Mouse (Mus musculus) ovary, postnatal 14 days (tissue): ENCODE measurements around the gene Vps8.
"Not testable (repeated sequence)": the region's sequence is repeated elsewhere in the genome, so short reads cannot be mapped to it uniquely, and the experiment has no call there.

ENCODE experiments used
- DNase-seq: peaks from one replicate; pipeline ENCODE4 v3.0.0; 2022; ENCODE audit warnings: low spot score

Vps8 gene

DNA sequence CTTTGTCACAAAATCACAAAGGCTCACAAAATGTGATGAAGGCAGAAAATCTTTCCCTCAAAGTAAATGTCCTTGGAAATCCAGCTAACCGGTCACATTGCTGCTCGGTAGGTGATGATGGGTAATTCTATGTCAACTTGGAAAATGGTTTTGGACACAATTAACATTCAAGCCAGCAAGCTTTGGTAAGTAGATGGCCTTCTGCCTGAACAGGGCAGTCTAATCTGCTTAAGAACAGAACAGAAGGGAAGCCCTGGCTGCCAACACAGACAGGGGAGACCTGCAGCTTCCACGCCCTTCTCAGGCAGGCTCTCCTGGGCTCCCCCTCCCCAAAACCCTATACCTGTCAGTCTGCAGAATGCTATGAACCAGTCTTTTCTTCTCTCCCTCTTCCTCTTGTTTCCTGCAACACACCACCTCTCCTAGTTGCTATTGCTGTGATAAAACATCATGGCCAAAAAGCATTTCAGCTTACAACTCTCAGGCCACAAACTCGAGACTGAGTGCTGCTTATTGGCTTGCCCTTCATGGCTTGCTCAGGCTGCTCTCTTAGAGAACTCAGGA lies 242.6 kb downstream of the Vps8 start:
- DNase-seq: no peak

DNA sequence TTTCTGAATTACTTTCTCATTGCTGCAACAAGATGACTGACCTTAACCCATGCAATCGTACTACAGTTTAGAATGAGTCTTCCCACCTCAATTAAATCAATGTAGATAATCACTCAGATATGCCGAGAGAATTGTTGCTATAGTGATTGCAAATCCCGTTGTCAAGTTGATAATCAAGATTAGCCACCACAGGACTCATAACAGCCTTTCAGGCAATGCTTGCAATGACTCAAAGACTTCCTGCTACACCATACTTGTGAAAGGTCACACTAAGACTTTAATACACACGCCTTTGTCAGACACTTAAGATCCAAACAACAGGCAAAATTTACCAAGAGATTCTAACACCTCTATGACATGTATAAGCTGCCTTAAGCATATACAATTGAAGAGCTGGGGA lies 249.0 kb downstream of the Vps8 start:
- DNase-seq: no peak

DNA sequence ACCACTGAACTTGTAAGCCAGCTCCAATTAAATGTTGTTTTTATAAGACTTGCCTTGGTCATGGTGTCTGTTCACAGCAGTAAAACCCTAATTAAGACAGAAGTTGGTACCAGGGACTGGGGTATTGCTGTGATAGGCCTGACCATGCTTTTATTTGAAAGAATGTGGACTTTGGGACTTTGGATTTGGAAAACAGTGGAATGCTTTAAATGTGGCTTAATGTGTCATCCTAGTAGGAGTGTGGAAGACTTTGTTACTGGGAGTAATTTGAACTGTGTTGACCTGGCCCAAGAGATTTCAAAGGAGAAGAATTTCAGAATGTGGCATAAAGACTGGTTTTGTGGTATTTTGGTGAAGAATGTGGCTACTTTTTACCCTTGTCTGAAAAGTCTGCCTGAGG lies 250.1 kb downstream of the Vps8 start:
- not testable (repeated sequence) for DNase-seq

DNA sequence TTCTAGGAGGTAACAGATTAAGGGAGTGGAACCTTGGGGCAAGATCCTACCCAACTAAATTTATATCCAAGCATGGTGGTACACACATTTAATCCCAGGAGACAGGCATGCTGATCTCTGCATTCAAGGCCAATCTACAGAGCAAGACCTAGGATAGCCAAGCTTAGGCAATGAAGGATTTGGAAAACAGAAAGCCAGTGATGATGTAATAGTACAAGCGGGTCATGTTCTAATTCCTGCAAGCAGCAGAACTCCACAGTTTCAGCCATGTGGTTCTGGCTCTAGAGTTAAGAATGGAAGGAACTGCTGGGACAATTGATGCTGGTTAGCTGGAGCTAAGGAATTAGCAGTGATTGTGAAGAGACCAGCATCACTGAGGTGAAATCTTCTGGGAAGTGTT lies 250.7 kb downstream of the Vps8 start:
- DNase-seq: not testable (repeated sequence)

DNA sequence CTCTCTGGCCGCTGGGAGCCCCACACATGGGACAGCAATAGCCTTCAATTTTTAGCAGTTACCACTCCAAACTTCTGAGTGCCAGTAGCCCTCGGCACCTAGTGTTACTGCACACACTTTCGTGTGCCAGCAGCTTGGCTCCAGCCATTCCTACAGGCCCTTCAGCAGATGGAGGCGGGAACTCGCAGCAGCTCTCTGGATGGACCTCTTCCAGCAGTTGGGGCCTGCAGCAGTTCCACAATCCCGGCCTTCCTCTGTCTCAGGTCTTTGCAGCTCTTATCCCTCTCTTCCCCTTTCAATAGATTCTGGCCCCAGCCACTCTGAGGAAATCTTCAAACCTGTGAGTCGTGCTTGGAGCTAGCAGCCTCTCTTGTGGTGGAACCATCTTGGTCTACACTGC lies 253.9 kb downstream of the Vps8 start:
- no peak for DNase-seq

DNA sequence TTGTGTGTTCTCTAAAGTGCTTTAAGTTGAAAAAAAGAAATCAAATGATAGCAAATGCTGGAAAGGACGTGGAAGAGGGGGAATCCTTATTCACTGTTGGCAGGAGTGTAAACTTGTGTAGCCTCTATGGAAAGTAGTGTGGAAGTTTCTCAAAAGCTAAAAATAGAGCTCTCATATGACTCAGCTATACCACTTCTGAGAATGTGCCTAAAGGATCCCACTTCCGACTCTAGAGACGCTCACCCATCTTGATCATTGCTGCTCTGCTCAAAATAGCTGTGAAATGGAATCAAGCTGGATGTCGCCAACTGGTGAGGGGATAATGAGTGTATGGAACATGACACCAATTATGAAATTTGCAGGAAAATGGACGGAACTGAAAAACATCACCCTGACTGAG lies 264.5 kb downstream of the Vps8 start:
- DNase-seq: no peak

DNA sequence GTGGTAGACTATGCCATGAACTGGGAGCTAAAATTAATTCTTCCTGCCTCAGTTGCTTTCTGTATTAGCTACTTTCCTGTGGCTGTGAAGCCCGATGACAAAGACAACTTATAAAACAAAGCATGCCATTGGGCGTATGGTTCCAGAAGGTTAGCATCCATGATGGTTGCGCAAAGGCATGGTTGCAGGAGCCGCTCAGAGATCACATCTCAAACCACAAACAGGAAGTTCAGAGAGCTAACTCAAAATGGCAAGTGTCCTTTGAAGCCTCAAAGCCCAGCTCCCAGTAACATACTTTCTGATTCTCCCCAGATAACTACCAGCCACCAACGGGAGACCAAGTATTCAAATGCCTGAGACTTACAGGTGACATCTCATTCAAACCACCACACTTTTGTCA lies 266.2 kb downstream of the Vps8 start:
- DNase-seq: no peak

DNA sequence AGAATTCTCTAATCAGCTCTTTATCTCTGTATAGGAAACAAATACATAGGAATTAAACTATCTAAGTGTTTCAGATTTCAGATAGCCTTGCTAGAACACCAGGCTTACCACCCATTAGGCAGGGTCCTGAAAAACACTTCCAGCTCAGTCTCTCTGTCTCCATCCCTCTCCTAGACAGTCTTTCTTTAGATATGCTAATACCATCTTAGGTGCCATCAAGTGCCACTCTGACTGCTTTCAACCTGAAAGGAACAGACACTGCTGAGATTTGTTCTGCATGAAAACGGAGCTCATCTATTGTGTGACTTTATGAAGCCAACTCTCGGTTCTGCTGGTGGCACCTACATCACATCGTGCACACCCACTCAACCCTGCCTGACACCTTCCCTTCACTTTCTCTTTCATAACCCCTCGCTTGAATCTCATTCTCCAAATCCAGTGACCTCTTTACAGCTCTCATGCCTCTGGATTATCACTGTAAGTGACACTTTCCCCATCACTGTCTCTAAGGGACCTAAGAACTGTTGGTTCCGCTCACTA lies 267.4 kb downstream of the Vps8 start:
- no peak for DNase-seq

DNA sequence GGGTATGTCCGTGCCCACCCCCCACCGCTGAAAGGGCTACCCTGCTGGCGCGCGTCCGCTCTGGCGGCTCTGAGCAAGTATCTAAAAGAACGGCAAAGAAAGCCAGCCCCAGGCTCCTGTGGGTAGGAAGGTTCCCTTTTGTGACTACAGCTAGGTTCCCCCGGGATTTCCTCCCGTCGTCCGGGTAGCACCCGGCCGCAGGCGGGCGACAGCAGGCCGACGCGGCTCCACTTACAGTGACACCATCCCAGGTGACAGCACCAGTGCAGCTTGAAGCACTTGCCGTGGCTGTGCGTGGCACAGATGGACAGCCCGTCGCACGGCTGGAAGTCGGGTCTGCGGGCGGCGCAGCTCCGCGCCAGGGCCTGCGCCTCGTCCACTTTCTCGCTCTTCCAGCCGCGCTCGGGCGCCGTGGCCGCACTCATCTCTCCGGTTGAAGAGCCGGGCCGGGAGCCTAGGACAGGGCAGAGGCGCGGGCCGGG lies 271.1 kb downstream of the Vps8 start:
- DNase-seq: peak; percentile 56
